Mouse (Mus musculus): ENCODE results near the gene Hoxa7. TPM values are rescaled to one million over a fixed set of nuclear protein-coding genes. Genes with fewer than 3 reads are reported as not detected.

Gene Hoxa7
- polyA plus RNA-seq, 1 experiment: 0.10 TPM

GRCm38 (mm10) chr6:52263321-52263585, 41.6 kb upstream of the Hoxa7 start:
- no peak for TF ChIP-seq POLR2A (IDR thresholded peaks at IDR 0.05; ENCODE audit: borderline replicate concordance, extremely low read depth, insufficient read depth, insufficient read length, poor library complexity, severe bottlenecking)
- TF ChIP-seq CTCF (IDR thresholded peaks at IDR 0.05; ENCODE audit: borderline replicate concordance, extremely low read depth, insufficient read depth, insufficient read length): no peak
- no peak for DNase-seq (ENCODE audit: low read depth)

GRCm38 (mm10) chr6:52262463-52263320, 41.0 kb upstream of the Hoxa7 start:
- DNase-seq (ENCODE audit: low read depth): no peak
- no peak for TF ChIP-seq POLR2A (IDR thresholded peaks at IDR 0.05; ENCODE audit: borderline replicate concordance, extremely low read depth, insufficient read depth, insufficient read length, poor library complexity, severe bottlenecking)
- no peak for TF ChIP-seq CTCF (IDR thresholded peaks at IDR 0.05; ENCODE audit: borderline replicate concordance, extremely low read depth, insufficient read depth, insufficient read length)

GRCm38 (mm10) chr6:52261751-52262462, 40.3 kb upstream of the Hoxa7 start:
- no peak for TF ChIP-seq CTCF (IDR thresholded peaks at IDR 0.05; ENCODE audit: borderline replicate concordance, extremely low read depth, insufficient read depth, insufficient read length)
- TF ChIP-seq POLR2A (IDR thresholded peaks at IDR 0.05; ENCODE audit: borderline replicate concordance, extremely low read depth, insufficient read depth, insufficient read length, poor library complexity, severe bottlenecking): no peak
- DNase-seq (ENCODE audit: low read depth): peak; percentile 15

GRCm38 (mm10) chr6:52260654-52261575, 39.3 kb upstream of the Hoxa7 start, which contains the start of gene Hoxa13:
Gene Hoxa13 (minus strand): TSS chr6:52260880.
- peak; percentile 25 for DNase-seq (ENCODE audit: low read depth)
- TF ChIP-seq CTCF (IDR thresholded peaks at IDR 0.05; ENCODE audit: borderline replicate concordance, extremely low read depth, insufficient read depth, insufficient read length) (no peak), POLR2A (IDR thresholded peaks at IDR 0.05; ENCODE audit: borderline replicate concordance, extremely low read depth, insufficient read depth, insufficient read length, poor library complexity, severe bottlenecking) (no peak)

- no peak for DNase-seq (ENCODE audit: low read depth)
- TF ChIP-seq POLR2A (IDR thresholded peaks at IDR 0.05; ENCODE audit: borderline replicate concordance, extremely low read depth, insufficient read depth, insufficient read length, poor library complexity, severe bottlenecking): no peak
These were observed 38.2 kb upstream of the Hoxa7 start for GRCm38 (mm10) chr6:52259811-52260261.

- TF ChIP-seq POLR2A (IDR thresholded peaks at IDR 0.05; ENCODE audit: borderline replicate concordance, extremely low read depth, insufficient read depth, insufficient read length, poor library complexity, severe bottlenecking) (no peak), CTCF (IDR thresholded peaks at IDR 0.05; ENCODE audit: borderline replicate concordance, extremely low read depth, insufficient read depth, insufficient read length) (no peak)
- peak; percentile 39 for DNase-seq (ENCODE audit: low read depth)
These were observed 37.6 kb upstream of the Hoxa7 start for GRCm38 (mm10) chr6:52259081-52259790.

GRCm38 (mm10) chr6:52256956-52257355, 35.3 kb upstream of the Hoxa7 start:
- no peak for TF ChIP-seq POLR2A (IDR thresholded peaks at IDR 0.05; ENCODE audit: borderline replicate concordance, extremely low read depth, insufficient read depth, insufficient read length, poor library complexity, severe bottlenecking)
- peak; percentile 85 for TF ChIP-seq CTCF (IDR thresholded peaks at IDR 0.05; ENCODE audit: borderline replicate concordance, extremely low read depth, insufficient read depth, insufficient read length)
- DNase-seq (ENCODE audit: low read depth): peak; percentile 91

- DNase-seq (ENCODE audit: low read depth): peak; percentile 63
- TF ChIP-seq CTCF (IDR thresholded peaks at IDR 0.05; ENCODE audit: borderline replicate concordance, extremely low read depth, insufficient read depth, insufficient read length): no peak
- no peak for TF ChIP-seq POLR2A (IDR thresholded peaks at IDR 0.05; ENCODE audit: borderline replicate concordance, extremely low read depth, insufficient read depth, insufficient read length, poor library complexity, severe bottlenecking)
These were observed 32.2 kb upstream of the Hoxa7 start for GRCm38 (mm10) chr6:52253511-52254500.

GRCm38 (mm10) chr6:52252775-52253376, 31.2 kb upstream of the Hoxa7 start:
- no peak for TF ChIP-seq POLR2A (IDR thresholded peaks at IDR 0.05; ENCODE audit: borderline replicate concordance, extremely low read depth, insufficient read depth, insufficient read length, poor library complexity, severe bottlenecking)
- TF ChIP-seq CTCF (IDR thresholded peaks at IDR 0.05; ENCODE audit: borderline replicate concordance, extremely low read depth, insufficient read depth, insufficient read length): no peak
- DNase-seq (ENCODE audit: low read depth): peak; percentile 30
